Mouse (Mus musculus) neural tube, embryonic 11.5 days (tissue): ENCODE data around the gene Slc16a9. TPM values are rescaled to one million over a fixed set of nuclear protein-coding genes. Genes with fewer than 3 reads are reported as not detected.
A peak's percentile ranks its signal among the peaks of the same experiment; 100 is the strongest.

Experiments
- ATAC-seq: fragments of 200-750 bp; cut with Nextera tagmentation; 2 replicates; pipeline ENCODE4 v1.8.0; 2017; ENCODE audit warnings: moderate number of reproducible peaks, mild to moderate bottlenecking, moderate TSS enrichment, moderate library complexity; ENCODE audit not compliant: insufficient read depth, low FRiP score, low TSS enrichment
- DNase-seq: peaks from one replicate; pipeline ENCODE4 v3.0.0-alpha.2; 2015; ENCODE audit warnings: low spot score
- H3K27ac ChIP-seq: fragments of 300-500 bp; sonication (generic); 2 replicates; pipeline ENCODE4 v1.5.1; 2014; ENCODE audit warnings: low read depth, mild to moderate bottlenecking, low read length
- H3K27me3 ChIP-seq: fragments of 300-500 bp; sonication (generic); 2 replicates; pipeline ENCODE4 v1.6.1; 2014; ENCODE audit warnings: mild to moderate bottlenecking, low read length, mixed read lengths; ENCODE audit not compliant: control insufficient read depth, insufficient read depth
- H3K36me3 ChIP-seq: fragments of 300-500 bp; sonication (generic); 2 replicates; pipeline ENCODE4 v1.6.1; 2014; ENCODE audit warnings: mild to moderate bottlenecking, low read length, moderate library complexity, mixed read lengths; ENCODE audit not compliant: control insufficient read depth, insufficient read depth
- H3K4me1 ChIP-seq: fragments of 300-500 bp; sonication (generic); 2 replicates; pipeline ENCODE4 v1.6.1; 2014; ENCODE audit warnings: low read length, mixed read lengths; ENCODE audit not compliant: control insufficient read depth, insufficient read depth
- H3K4me2 ChIP-seq: fragments of 300-500 bp; sonication (generic); 2 replicates; pipeline ENCODE4 v1.6.1; 2014; ENCODE audit warnings: low read depth, mild to moderate bottlenecking, moderate library complexity
- H3K4me3 ChIP-seq: fragments of 300-500 bp; sonication (generic); 2 replicates; pipeline ENCODE4 v1.5.1; 2014; ENCODE audit warnings: low read depth, low read length
- H3K9ac ChIP-seq: fragments of 300-500 bp; sonication (generic); 2 replicates; pipeline ENCODE4 v1.6.1; 2014; ENCODE audit warnings: mild to moderate bottlenecking, low read length
- H3K9me3 ChIP-seq: fragments of 300-500 bp; sonication (generic); 2 replicates; pipeline ENCODE4 v1.6.1; 2016; ENCODE audit warnings: low read length; ENCODE audit not compliant: control insufficient read depth
- WGBS: fragments of 180-500 bp; shearing (Covaris S2); extraction: QIAGEN DNeasy Blood & Tissue Kit; methylation state at CpG from one replicate; pipeline ENCODE4 v1.1.7; 2014; 5-methylcytosine and 5-hydroxymethylcytosine counted together
- polyA plus RNA-seq: library from polyadenylated mRNA; unstranded; fragments of >200 nt; fragmentation: Nextera tagmentation; extraction: Ambion mirVana; gene quantifications from 2 replicates; pipeline ENCODE4 v1.2.1, GENCODE M21; 2014

Gene Slc16a9
- polyA plus RNA-seq, 1 experiment from 2014 or later: 0.69 TPM

GRCm38 (mm10) chr10:70287825-70288235 is 42.9 kb downstream of the Slc16a9 start:
- Histone ChIP-seq H3K9me3 (no peaks in the 10 kb centered on the region), H3K4me3 (no peak overlapping the region), H3K27ac (no peak overlapping the region), H3K4me1 (no peaks in the 10 kb centered on the region), H3K9ac (no peak overlapping the region), H3K27me3 (no peaks in the 10 kb centered on the region), H3K4me2 (no peak overlapping the region), H3K36me3 (no peaks in the 10 kb centered on the region)
- DNase-seq (no peak), ATAC-seq (no peak)
- 51% methylated on average over 9 of the region's 9 CpGs for WGBS

GRCm38 (mm10) chr10:70288406-70289327 is 43.8 kb downstream of the Slc16a9 start:
- Histone ChIP-seq H3K36me3 (no peaks in the 10 kb centered on the region), H3K9me3 (no peaks in the 10 kb centered on the region), H3K4me2 (no peak overlapping the region), H3K27me3 (no peaks in the 10 kb centered on the region), H3K4me1 (no peaks in the 10 kb centered on the region), H3K27ac (no peak overlapping the region), H3K9ac (no peak overlapping the region), H3K4me3 (no peak overlapping the region)
- ATAC-seq (no peak), DNase-seq (no peak)
- WGBS: 62% methylated on average over 14 of the region's 14 CpGs

- DNase-seq: no peak
- no peaks in the 10 kb centered on the region for H3K4me1 ChIP-seq
- H3K4me2 ChIP-seq: no peak overlapping the region
- no peaks in the 10 kb centered on the region for H3K27me3 ChIP-seq
- no peak overlapping the region for H3K9ac ChIP-seq
- no peaks in the 10 kb centered on the region for H3K36me3 ChIP-seq
- H3K9me3 ChIP-seq: no peaks in the 10 kb centered on the region
- 37% methylated on average over 7 of the region's 7 CpGs for WGBS
- no peak overlapping the region for H3K27ac ChIP-seq
- H3K4me3 ChIP-seq: no peak overlapping the region
- no peak for ATAC-seq
These were observed 47.1 kb downstream of the Slc16a9 start for GRCm38 (mm10) chr10:70292014-70292413.

- no peaks in the 10 kb centered on the region for H3K36me3 ChIP-seq
- ATAC-seq (no peak), DNase-seq (no peak)
- no peaks in the 10 kb centered on the region for H3K27me3 ChIP-seq
- 59% methylated on average over 8 of the region's 8 CpGs for WGBS
- H3K27ac ChIP-seq: no peak overlapping the region
- H3K9me3 ChIP-seq: no peaks in the 10 kb centered on the region
- no peaks in the 10 kb centered on the region for H3K4me1 ChIP-seq
- H3K4me3 ChIP-seq: no peak overlapping the region
- no peak overlapping the region for H3K9ac ChIP-seq
- H3K4me2 ChIP-seq: no peak overlapping the region
These were observed 49.2 kb downstream of the Slc16a9 start for GRCm38 (mm10) chr10:70294094-70294493.

- DNase-seq: peak; percentile 85
- 5% methylated on average over 19 of the region's 20 CpGs for WGBS
- no peak overlapping the region for H3K4me3 ChIP-seq
- no peaks in the 10 kb centered on the region for H3K4me1 ChIP-seq
- H3K27ac ChIP-seq: no peak overlapping the region
- H3K9me3 ChIP-seq: no peaks in the 10 kb centered on the region
- no peaks in the 10 kb centered on the region for H3K27me3 ChIP-seq
- no peaks in the 10 kb centered on the region for H3K36me3 ChIP-seq
- no peak overlapping the region for H3K4me2 ChIP-seq
- peak; percentile 84 for ATAC-seq
- H3K9ac ChIP-seq: no peak overlapping the region
These were observed 51.8 kb downstream of the Slc16a9 start for GRCm38 (mm10) chr10:70296531-70297366.

GRCm38 (mm10) chr10:70299118-70299517 is 54.2 kb downstream of the Slc16a9 start:
- no peak for ATAC-seq
- Histone ChIP-seq H3K9ac (no peak overlapping the region), H3K4me3 (no peak overlapping the region), H3K36me3 (no peaks in the 10 kb centered on the region), H3K4me1 (no peaks in the 10 kb centered on the region), H3K27me3 (no peaks in the 10 kb centered on the region), H3K9me3 (no peaks in the 10 kb centered on the region), H3K4me2 (no peak overlapping the region), H3K27ac (no peak overlapping the region)
- 84% methylated on average over 2 of the region's 2 CpGs for WGBS
- no peak for DNase-seq

GRCm38 (mm10) chr10:70299653-70300052 is 54.8 kb downstream of the Slc16a9 start:
- WGBS: 70% methylated on average over 5 of the region's 5 CpGs
- Histone ChIP-seq H3K4me3 (no peak overlapping the region), H3K27ac (no peak overlapping the region), H3K4me2 (no peak overlapping the region), H3K9me3 (no peaks in the 10 kb centered on the region), H3K9ac (no peak overlapping the region), H3K27me3 (no peaks in the 10 kb centered on the region), H3K36me3 (no peaks in the 10 kb centered on the region), H3K4me1 (no peaks in the 10 kb centered on the region)
- ATAC-seq (no peak), DNase-seq (no peak)

- Histone ChIP-seq H3K4me3 (no peak overlapping the region), H3K36me3 (no peaks in the 10 kb centered on the region), H3K27me3 (no peaks in the 10 kb centered on the region), H3K4me2 (no peak overlapping the region), H3K27ac (no peak overlapping the region), H3K9ac (no peak overlapping the region), H3K9me3 (no peaks in the 10 kb centered on the region), H3K4me1 (no peaks in the 10 kb centered on the region)
- WGBS: 42% methylated on average over 2 of the region's 2 CpGs
- DNase-seq (no peak), ATAC-seq (no peak)
These were observed 56.3 kb downstream of the Slc16a9 start for GRCm38 (mm10) chr10:70301190-70301589.
